In genomic region chrX:152705397-152705796, GRCm38 (mm10) we compare ENCODE assay signal across 9 mouse cellular contexts.
DNase-seq lines count a peak whose midpoint lies in the region; ATAC-seq and TF ChIP-seq lines count a peak whose summit lies in the region.
"Had no signal": no experiment of that assay in that cellular context is flagged by ENCODE, and none has a peak within 500 bp of the region (broad histone marks: within the 10 kb centered on the region; RNA-seq: fewer than 3 reads in every experiment).

No protein-coding gene starts in this region.

- no peak overlapping the region for H3K4me3 ChIP-seq in forebrain, postnatal 0 days (ENCODE audit: low read depth, low read length)
- H3K4me3 ChIP-seq in forebrain, embryonic 15.5 days = no peak overlapping the region
- no peak overlapping the region for H3K4me3 ChIP-seq in CH12.LX (replicated peaks in 1 of 3; ENCODE audit: low read depth in 2 of 3, low read length in 2 of 3, poor library complexity in 1 of 3)
- H3K4me3 ChIP-seq: heart, embryonic 15.5 days had no signal

- in situ Hi-C loops in CH12.LX (cut with MboI; ENCODE audit: low pct_ligation_motif_present, low pct_unique_long_range_greater_than_20kb, low sequenced_read_pairs) = loop anchor here (25.0 kb wide), 1 partner anchor 107 kb away; no protein-coding TSS in a partner anchor

- H3K9ac ChIP-seq in forebrain, postnatal 0 days = no peak overlapping the region
- H3K9ac ChIP-seq in forebrain, embryonic 15.5 days (replicated peaks) = no peak overlapping the region
- no peak overlapping the region for H3K9ac ChIP-seq in CH12.LX (ENCODE audit: insufficient read depth, low read depth)
- H3K9ac ChIP-seq: heart, embryonic 15.5 days had no signal

- peak; percentile 68 for ATAC-seq in forebrain, postnatal 0 days
- ATAC-seq in forebrain, embryonic 15.5 days (replicated peaks) = no peak; the same call in 1 of the 2 replicates

- no peak overlapping the region for H3K4me2 ChIP-seq in forebrain, postnatal 0 days (ENCODE audit: low read depth)
- H3K4me2 ChIP-seq in forebrain, embryonic 15.5 days (replicated peaks) = no peak overlapping the region
- peak overlapping the region; percentile 12; the same call in 1 of the 2 replicates for H3K4me2 ChIP-seq in CH12.LX (ENCODE audit: insufficient read depth, low read depth, poor library complexity, severe bottlenecking)
- H3K4me2 ChIP-seq: heart, embryonic 15.5 days had no signal

- H3K27me3 ChIP-seq in forebrain, postnatal 0 days (ENCODE audit: insufficient read depth, low read length) = no peaks in the 10 kb centered on the region
- H3K27me3 ChIP-seq in forebrain, embryonic 15.5 days = no peaks in the 10 kb centered on the region
- no peaks in the 10 kb centered on the region for H3K27me3 ChIP-seq in CH12.LX (replicated peaks)
- H3K27me3 ChIP-seq: heart, embryonic 15.5 days had no signal

- peak; percentile 54 for DNase-seq in forebrain, postnatal 0 days
- DNase-seq in CH12.LX (ENCODE audit: extremely low read depth) (peak; percentile 64), MN1 (ENCODE audit: low spot score) (no peak)
- peak; percentile 1 for DNase-seq in cerebellum, adult 8-10 months
- peak; percentile 59 to 64 for DNase-seq in heart, postnatal 10 days
- peak; percentile 29 to 37 for DNase-seq in layer of hippocampus, postnatal 10 days (ENCODE audit: low spot score in 2 of 2)
- DNase-seq in lung, postnatal 36 days = peak; percentile 69

- 31% methylated on average over 3 of the region's 3 CpGs for WGBS in forebrain, postnatal 0 days
- WGBS in forebrain, embryonic 15.5 days = 16% methylated on average over 3 of the region's 3 CpGs

- TF ChIP-seq POLR2A in CH12.LX (IDR thresholded peaks at IDR 0.05; ENCODE audit: low read depth, low read length) = no peak

- intact Hi-C loops in heart, postnatal 10 days (cut with DNase I) = loop anchor here (1.0 to 5.0 kb wide), 2 partner anchors 62 to 114 kb away; partner anchors contain the start of gene Shroom2

- no peak overlapping the region for H3K27ac ChIP-seq in forebrain, postnatal 0 days (ENCODE audit: low read depth, low read length)
- no peak overlapping the region for H3K27ac ChIP-seq in forebrain, embryonic 15.5 days (replicated peaks)
- H3K27ac ChIP-seq in CH12.LX (ENCODE audit: insufficient read depth, low read depth) = no peak overlapping the region
- H3K27ac ChIP-seq: heart, embryonic 15.5 days had no signal

- H3K36me3 ChIP-seq in forebrain, postnatal 0 days (ENCODE audit: insufficient read depth) = no peaks in the 10 kb centered on the region
- H3K36me3 ChIP-seq in forebrain, embryonic 15.5 days = no peaks in the 10 kb centered on the region
- no peaks in the 10 kb centered on the region for H3K36me3 ChIP-seq in CH12.LX (replicated peaks in 1 of 2; ENCODE audit: control insufficient read depth in 1 of 2, insufficient read depth in 1 of 2, low read length in 1 of 2)
- H3K36me3 ChIP-seq: heart, embryonic 15.5 days had no signal

- no peaks in the 10 kb centered on the region for H3K79me2 ChIP-seq in CH12.LX (replicated peaks; ENCODE audit: control insufficient read depth, extremely low read depth, insufficient read depth, poor library complexity, severe bottlenecking)

- peak; percentile 66 for TF ChIP-seq CTCF in forebrain, postnatal 0 days (IDR thresholded peaks at IDR 0.05; ENCODE audit: low read depth)
- peak; percentile 14 to 67; a peak in 2 of 4 replicates for TF ChIP-seq CTCF in CH12.LX (conservative IDR thresholded peaks at IDR 0.05 in 1 of 2, IDR thresholded peaks at IDR 0.05 in 1 of 2; ENCODE audit: low read depth in 2 of 2, low read length in 2 of 2)

- TF ChIP-seq RAD21 in CH12.LX (IDR thresholded peaks at IDR 0.05; ENCODE audit: low read depth, low read length) = peak; percentile 67

- dilution Hi-C loops in CH12.LX (cut with MboI; ENCODE audit: extremely low pct_ligation_motif_present, extremely low pct_unique_long_range_greater_than_20kb, low sequenced_read_pairs) = no loop called here

- no peaks in the 10 kb centered on the region for H3K4me1 ChIP-seq in forebrain, postnatal 0 days (ENCODE audit: insufficient read depth)
- no peaks in the 10 kb centered on the region for H3K4me1 ChIP-seq in forebrain, embryonic 15.5 days
- H3K4me1 ChIP-seq in CH12.LX (ENCODE audit: control insufficient read depth in 1 of 2, insufficient read depth in 2 of 2) = peaks cover 0 to 11% of the 10 kb centered on the region in 2 experiments; a peak in 2 of 4 replicates

- H3K9me3 ChIP-seq in forebrain, postnatal 0 days (ENCODE audit: low read length) = no peaks in the 10 kb centered on the region
- H3K9me3 ChIP-seq in forebrain, embryonic 15.5 days = no peaks in the 10 kb centered on the region
- H3K9me3 ChIP-seq in CH12.LX (replicated peaks; ENCODE audit: low read length) = no peaks in the 10 kb centered on the region
- H3K9me3 ChIP-seq: heart, embryonic 15.5 days had no signal

- no peak for TF ChIP-seq EP300 in CH12.LX (IDR thresholded peaks at IDR 0.05; ENCODE audit: low read length)

TF ChIP-seq in CH12.LX, 34 proteins besides CTCF, POLR2A, EP300 and RAD21:
- peak; percentile 73 for TF ChIP-seq SMC3 (IDR thresholded peaks at IDR 0.05; ENCODE audit: low read depth, low read length)
- no peak for TF ChIP-seq CHD2 (IDR thresholded peaks at IDR 0.05; ENCODE audit: low read length)
- peak; percentile 95 for TF ChIP-seq BHLHE40 (IDR thresholded peaks at IDR 0.05; ENCODE audit: low read depth, low read length)
- peak; percentile 44; the same call in 1 of the 2 replicates for TF ChIP-seq IRF4 (IDR thresholded peaks at IDR 0.05; ENCODE audit: low read depth, low read length)
- TF ChIP-seq ZNF384 (IDR thresholded peaks at IDR 0.05; ENCODE audit: low read depth, low read length) = no peak
